Mouse (Mus musculus) embryonic facial prominence, embryonic 13.5 days (tissue): Measurements from ENCODE around the gene Rasgrp3. TPM values are rescaled to one million over a fixed set of nuclear protein-coding genes. Genes with fewer than 3 reads are reported as not detected.
A peak's percentile ranks its signal among the peaks of the same experiment; 100 is the strongest.
"Not testable (repeated sequence)": the region's sequence is repeated elsewhere in the genome, so short reads cannot be mapped to it uniquely, and the experiment has no call there.

Experiments used
- ATAC-seq: fragments of 200-750 bp; cut with Nextera tagmentation; 2 replicates; pipeline ENCODE4 v1.8.0; 2017; ENCODE audit warnings: low read depth; ENCODE audit not compliant: insufficient number of reproducible peaks, insufficient read depth, low FRiP score, low TSS enrichment
- H3K27ac ChIP-seq: fragments of 300-500 bp; sonication (generic); 2 replicates; pipeline ENCODE4 v1.5.1; 2015; ENCODE audit warnings: moderate library complexity, mild to moderate bottlenecking, inconsistent platforms
- H3K27me3 ChIP-seq: fragments of 300-500 bp; sonication (generic); 2 replicates; pipeline ENCODE4 v1.6.1; 2015; ENCODE audit warnings: mild to moderate bottlenecking, inconsistent platforms
- H3K36me3 ChIP-seq: fragments of 300-500 bp; sonication (generic); 2 replicates; pipeline ENCODE4 v1.6.1; 2015; ENCODE audit warnings: mild to moderate bottlenecking, inconsistent platforms
- H3K4me1 ChIP-seq: fragments of 300-500 bp; sonication (generic); 2 replicates; pipeline ENCODE4 v1.6.1; 2015; ENCODE audit warnings: inconsistent platforms
- H3K4me2 ChIP-seq: fragments of 300-500 bp; sonication (generic); 2 replicates; pipeline ENCODE4 v1.6.1; 2015; ENCODE audit warnings: moderate library complexity, mild to moderate bottlenecking, inconsistent platforms
- H3K4me3 ChIP-seq: fragments of 300-500 bp; sonication (generic); 2 replicates; pipeline ENCODE4 v1.5.1; 2015; ENCODE audit warnings: mild to moderate bottlenecking, inconsistent platforms
- H3K9ac ChIP-seq: fragments of 300-500 bp; sonication (generic); 2 replicates; pipeline ENCODE4 v1.6.1; 2015; ENCODE audit warnings: mild to moderate bottlenecking, inconsistent platforms
- H3K9me3 ChIP-seq: fragments of 300-500 bp; sonication (generic); 2 replicates; pipeline ENCODE4 v1.6.1; 2016; ENCODE audit warnings: inconsistent platforms
- WGBS: fragments of 180-500 bp; shearing (Covaris S2); methylation state at CpG from one replicate; pipeline ENCODE4 v1.1.7; 2015; ENCODE audit warnings: mixed read lengths; 5-methylcytosine and 5-hydroxymethylcytosine counted together
- polyA plus RNA-seq: library from polyadenylated mRNA; unstranded; fragments of >200 nt; fragmentation: Nextera tagmentation; extraction: Ambion mirVana; gene quantifications from 2 replicates; pipeline ENCODE4 v1.2.1, GENCODE M21; 2015

Gene Rasgrp3
- polyA plus RNA-seq, 1 experiment from 2014 or later: 10.7 TPM

GRCm38 (mm10) chr17:75463223-75463622 is 27.5 kb downstream of the Rasgrp3 start:
- not testable (repeated sequence) for H3K4me3 ChIP-seq, ATAC-seq, H3K4me2 ChIP-seq, H3K27me3 ChIP-seq, H3K9me3 ChIP-seq, H3K36me3 ChIP-seq, H3K27ac ChIP-seq, H3K9ac ChIP-seq
- peaks cover 15% of the 10 kb centered on the region for H3K4me1 ChIP-seq
- WGBS: 85% methylated on average over 1 of the region's 1 CpGs

GRCm38 (mm10) chr17:75463645-75464044 is 27.9 kb downstream of the Rasgrp3 start:
- H3K9ac ChIP-seq: no peak overlapping the region
- no peaks in the 10 kb centered on the region for H3K9me3 ChIP-seq
- WGBS: 79% methylated on average over 2 of the region's 2 CpGs
- no peak overlapping the region for H3K4me2 ChIP-seq
- H3K27ac ChIP-seq: no peak overlapping the region
- no peaks in the 10 kb centered on the region for H3K36me3 ChIP-seq
- peaks cover 15% of the 10 kb centered on the region for H3K4me1 ChIP-seq
- no peak for ATAC-seq
- H3K4me3 ChIP-seq: no peak overlapping the region
- H3K27me3 ChIP-seq: peaks cover 8% of the 10 kb centered on the region

DNA sequence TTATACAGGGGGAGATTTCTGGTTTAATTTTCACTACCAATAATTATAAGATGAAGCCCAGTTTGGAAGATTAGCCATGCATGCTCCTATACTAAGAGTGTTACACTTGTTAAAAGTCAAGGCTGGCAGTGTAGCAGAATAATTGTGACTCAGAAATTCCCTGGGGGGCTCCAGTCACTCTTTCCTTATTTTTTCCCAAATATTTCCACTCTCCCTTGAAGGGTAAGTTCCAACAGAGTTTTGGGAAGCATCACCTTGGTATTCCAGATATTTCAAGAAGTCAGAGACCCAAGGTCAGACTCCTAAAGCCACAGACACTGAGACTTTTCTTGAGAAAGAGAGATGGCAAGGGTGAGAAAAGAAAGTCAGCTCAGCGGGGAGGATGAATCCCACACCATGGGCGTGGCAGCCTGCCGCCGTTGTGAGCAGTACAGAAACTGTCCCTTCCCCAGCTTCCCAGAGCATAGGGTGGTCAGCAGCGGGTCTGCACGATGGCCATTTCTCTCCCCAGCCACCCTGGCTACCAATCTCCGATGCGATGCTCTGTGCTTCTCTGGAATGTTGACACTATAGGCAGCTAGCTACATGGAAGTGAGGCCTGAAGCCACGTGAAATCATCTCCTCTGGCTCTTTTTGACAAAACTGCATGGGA is 28.8 kb downstream of the Rasgrp3 start:
- peak overlapping the region; percentile 53 for H3K4me2 ChIP-seq
- peaks cover 15% of the 10 kb centered on the region for H3K4me1 ChIP-seq
- H3K4me3 ChIP-seq: no peak overlapping the region
- H3K9ac ChIP-seq: 0 out of 2 replicates have a peak overlapping the region, but pooled peaks have one; percentile 3
- H3K27ac ChIP-seq: no peak overlapping the region
- H3K36me3 ChIP-seq: no peaks in the 10 kb centered on the region
- no peaks in the 10 kb centered on the region for H3K9me3 ChIP-seq
- 19% methylated on average over 9 of the region's 9 CpGs for WGBS
- no peak for ATAC-seq
- peaks cover 8% of the 10 kb centered on the region for H3K27me3 ChIP-seq

- Histone ChIP-seq H3K27ac (peak overlapping the region; percentile 28; the same call in 1 of the 2 replicates), H3K4me1 (peaks cover 15% of the 10 kb centered on the region), H3K4me3 (peak overlapping the region; percentile 20), H3K4me2 (peak overlapping the region; percentile 53), H3K36me3 (no peaks in the 10 kb centered on the region), H3K9ac (peak overlapping the region; percentile 44; the same call in 1 of the 2 replicates), H3K27me3 (peaks cover 8% of the 10 kb centered on the region), H3K9me3 (no peaks in the 10 kb centered on the region)
- ATAC-seq: no peak; the same call in 1 of the 2 replicates
- 14% methylated on average over 15 of the region's 15 CpGs for WGBS
These were observed 29.4 kb downstream of the Rasgrp3 start for GRCm38 (mm10) chr17:75464983-75465634.

DNA sequence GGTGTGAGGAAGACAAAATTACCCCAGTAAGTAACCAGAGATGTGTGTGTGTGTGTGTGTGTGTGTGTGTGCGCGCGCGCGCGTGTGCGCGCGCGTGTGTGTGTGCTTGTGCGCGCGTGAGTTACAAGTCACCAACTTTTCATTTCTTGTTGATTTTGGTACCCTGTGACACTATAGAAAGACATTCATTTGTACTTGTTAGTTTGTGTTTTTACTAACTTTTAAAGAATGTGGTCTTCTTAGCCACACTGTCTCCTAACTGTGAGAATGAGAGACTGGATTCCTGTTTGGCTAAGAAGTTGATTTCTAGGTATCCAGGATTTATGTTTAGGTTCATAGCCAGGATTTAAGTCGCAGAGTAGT is 29.9 kb downstream of the Rasgrp3 start:
- ATAC-seq: no peak
- H3K27ac ChIP-seq: 0 out of 2 replicates have a peak overlapping the region, but pooled peaks have one; percentile 28
- peaks cover 15% of the 10 kb centered on the region for H3K4me1 ChIP-seq
- peak overlapping the region; percentile 44; the same call in 1 of the 2 replicates for H3K9ac ChIP-seq
- WGBS: 59% methylated on average over 14 of the region's 14 CpGs
- H3K36me3 ChIP-seq: no peaks in the 10 kb centered on the region
- H3K27me3 ChIP-seq: peaks cover 8% of the 10 kb centered on the region
- H3K4me3 ChIP-seq: peak overlapping the region; percentile 20
- no peaks in the 10 kb centered on the region for H3K9me3 ChIP-seq
- peak overlapping the region; percentile 53 for H3K4me2 ChIP-seq

GRCm38 (mm10) chr17:75466948-75467347 is 31.3 kb downstream of the Rasgrp3 start:
- Histone ChIP-seq H3K4me2 (no peak overlapping the region), H3K9ac (no peak overlapping the region), H3K27ac (no peak overlapping the region), H3K4me1 (peaks cover 17% of the 10 kb centered on the region), H3K9me3 (no peaks in the 10 kb centered on the region), H3K27me3 (peaks cover 8% of the 10 kb centered on the region), H3K36me3 (no peaks in the 10 kb centered on the region), H3K4me3 (no peak overlapping the region)
- ATAC-seq: no peak
- 92% methylated on average over 4 of the region's 4 CpGs for WGBS

DNA sequence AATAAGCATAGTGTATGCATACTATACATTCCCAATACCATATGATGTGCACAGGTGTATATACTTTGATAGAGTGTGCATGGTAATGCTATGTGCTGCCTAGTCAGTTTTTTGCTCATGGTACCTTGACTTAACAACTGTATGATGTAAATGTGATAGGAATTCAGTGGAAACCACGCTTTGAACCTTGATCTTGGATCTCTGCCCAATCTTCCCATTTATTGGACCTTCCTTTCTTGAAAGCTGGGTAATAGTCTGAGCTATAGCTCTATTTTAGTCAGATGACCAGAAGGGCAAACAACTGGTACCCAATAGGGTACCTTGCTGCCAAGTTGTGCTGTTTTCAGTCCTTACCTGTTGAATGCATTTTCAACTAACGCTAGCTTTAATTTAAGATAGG is 31.8 kb downstream of the Rasgrp3 start:
- 85% methylated on average over 2 of the region's 2 CpGs for WGBS
- H3K4me3 ChIP-seq: no peak overlapping the region
- peaks cover 8% of the 10 kb centered on the region for H3K27me3 ChIP-seq
- ATAC-seq: no peak
- H3K9ac ChIP-seq: no peak overlapping the region
- H3K9me3 ChIP-seq: no peaks in the 10 kb centered on the region
- H3K4me1 ChIP-seq: peaks cover 22% of the 10 kb centered on the region
- no peak overlapping the region for H3K27ac ChIP-seq
- H3K4me2 ChIP-seq: no peak overlapping the region
- no peaks in the 10 kb centered on the region for H3K36me3 ChIP-seq

DNA sequence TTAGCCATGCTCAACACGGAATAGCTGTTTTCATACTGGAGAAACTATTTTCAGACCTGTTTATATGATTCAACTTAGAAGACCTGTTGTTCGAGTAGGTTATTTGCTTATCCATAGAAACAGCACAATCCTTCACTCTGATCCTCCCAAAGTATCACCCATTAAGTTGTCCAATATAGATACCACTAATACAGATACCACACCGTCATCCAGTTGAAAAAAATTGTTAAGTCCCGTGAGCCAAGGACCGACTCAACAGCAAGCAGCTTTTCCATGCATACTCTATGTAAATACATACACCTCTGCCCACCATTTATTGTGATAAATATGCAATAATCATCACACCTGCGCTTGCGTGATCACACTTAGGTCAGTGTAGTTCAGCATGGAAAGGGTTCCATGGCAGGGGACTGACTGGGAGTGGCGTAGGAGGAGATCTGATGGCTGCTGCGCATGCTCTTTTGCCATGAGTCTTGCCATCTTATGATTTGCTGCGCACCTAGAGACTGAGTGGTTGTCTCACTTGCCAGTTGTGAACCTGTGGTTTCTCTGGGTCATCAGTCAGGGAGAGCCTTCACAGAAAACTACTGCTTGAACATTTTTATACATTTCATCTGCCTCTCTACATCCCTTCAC is 32.9 kb downstream of the Rasgrp3 start:
- H3K4me3 ChIP-seq: no peak overlapping the region
- H3K4me2 ChIP-seq: no peak overlapping the region
- peaks cover 25% of the 10 kb centered on the region for H3K4me1 ChIP-seq
- ATAC-seq: no peak
- H3K27ac ChIP-seq: no peak overlapping the region
- no peaks in the 10 kb centered on the region for H3K9me3 ChIP-seq
- 96% methylated on average over 10 of the region's 10 CpGs for WGBS
- no peak overlapping the region for H3K9ac ChIP-seq
- no peaks in the 10 kb centered on the region for H3K36me3 ChIP-seq
- peaks cover 8% of the 10 kb centered on the region for H3K27me3 ChIP-seq

DNA sequence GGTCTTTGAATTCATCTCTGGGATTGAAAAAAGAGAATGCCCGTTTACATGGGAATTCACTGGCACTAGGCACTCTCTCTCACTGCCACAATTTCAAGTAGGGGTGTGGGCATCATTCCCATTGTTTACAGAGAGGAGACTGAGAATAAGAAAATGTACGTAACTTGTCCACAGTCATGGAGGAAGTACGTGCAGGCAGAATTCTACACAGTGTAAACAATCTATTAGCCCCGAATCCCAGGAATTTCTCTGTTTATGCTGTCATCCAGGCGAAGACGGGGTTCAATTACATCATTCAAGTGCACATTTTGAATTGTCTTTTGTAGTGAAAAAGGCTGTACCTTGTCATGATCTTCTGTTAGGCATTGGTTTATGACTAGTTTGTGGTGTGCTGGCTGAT is 34.6 kb downstream of the Rasgrp3 start:
- ATAC-seq: no peak
- H3K4me2 ChIP-seq: no peak overlapping the region

DNA sequence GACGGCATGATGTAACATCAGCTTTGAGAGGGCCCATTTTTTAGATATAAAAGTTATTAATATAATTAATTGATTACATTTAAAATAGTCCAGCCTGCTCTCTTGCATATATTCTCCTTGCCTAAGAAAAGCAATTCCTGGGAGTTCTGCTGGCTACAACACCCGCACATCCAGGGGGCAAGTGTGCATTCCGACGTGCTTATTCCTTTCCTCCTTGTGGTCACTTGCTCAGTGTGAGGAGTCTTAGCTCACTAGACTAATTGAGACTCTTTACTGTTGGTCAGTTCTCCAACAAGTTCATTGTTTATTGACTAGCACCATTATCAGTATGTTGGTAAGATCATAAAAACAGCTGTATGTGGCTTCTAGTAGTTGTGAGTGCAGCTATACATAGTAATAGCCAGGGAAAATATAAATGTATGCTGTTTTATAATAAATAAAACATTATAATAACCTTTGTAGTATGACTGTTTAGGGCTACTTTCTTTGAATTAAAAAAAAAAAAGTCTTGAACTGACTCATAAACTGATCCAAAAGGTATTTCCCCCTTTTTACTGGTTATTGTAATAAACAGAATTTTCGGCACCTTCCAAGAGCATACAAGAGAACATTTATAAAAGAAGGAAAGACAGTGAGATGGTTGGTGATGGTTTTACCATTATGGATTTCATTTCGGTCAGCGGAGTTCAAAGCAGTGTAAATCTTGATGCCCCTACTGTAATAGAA is 35.4 kb downstream of the Rasgrp3 start:
- WGBS: 89% methylated on average over 7 of the region's 7 CpGs
- Histone ChIP-seq H3K9me3 (no peaks in the 10 kb centered on the region), H3K36me3 (no peaks in the 10 kb centered on the region), H3K27ac (no peak overlapping the region), H3K4me2 (no peak overlapping the region), H3K4me3 (no peak overlapping the region), H3K4me1 (peaks cover 10% of the 10 kb centered on the region), H3K9ac (no peak overlapping the region), H3K27me3 (no peaks in the 10 kb centered on the region)
- no peak for ATAC-seq

More for the DNA sequence above, 34.6 kb downstream of the Rasgrp3 start:
- peaks cover 1% of the 10 kb centered on the region; the same call in 1 of the 2 replicates for H3K27me3 ChIP-seq
- no peaks in the 10 kb centered on the region for H3K9me3 ChIP-seq
- H3K4me3 ChIP-seq: no peak overlapping the region
- no peaks in the 10 kb centered on the region for H3K36me3 ChIP-seq
- H3K4me1 ChIP-seq: peaks cover 15% of the 10 kb centered on the region
- H3K27ac ChIP-seq: no peak overlapping the region
- WGBS: 63% methylated on average over 6 of the region's 6 CpGs
- no peak overlapping the region for H3K9ac ChIP-seq

GRCm38 (mm10) chr17:75471644-75472253 is 36.1 kb downstream of the Rasgrp3 start:
- H3K4me1 ChIP-seq: peaks cover 10% of the 10 kb centered on the region
- no peak overlapping the region for H3K9ac ChIP-seq
- H3K27ac ChIP-seq: peak overlapping the region; percentile 19; the same call in 1 of the 2 replicates
- H3K36me3 ChIP-seq: no peaks in the 10 kb centered on the region
- no peak overlapping the region for H3K4me2 ChIP-seq
- no peaks in the 10 kb centered on the region for H3K9me3 ChIP-seq
- H3K27me3 ChIP-seq: no peaks in the 10 kb centered on the region
- H3K4me3 ChIP-seq: no peak overlapping the region
- WGBS: 85% methylated on average over 6 of the region's 6 CpGs
- no peak for ATAC-seq
